ENCODE assay signal across 10 mouse cellular contexts in the genomic region with DNA sequence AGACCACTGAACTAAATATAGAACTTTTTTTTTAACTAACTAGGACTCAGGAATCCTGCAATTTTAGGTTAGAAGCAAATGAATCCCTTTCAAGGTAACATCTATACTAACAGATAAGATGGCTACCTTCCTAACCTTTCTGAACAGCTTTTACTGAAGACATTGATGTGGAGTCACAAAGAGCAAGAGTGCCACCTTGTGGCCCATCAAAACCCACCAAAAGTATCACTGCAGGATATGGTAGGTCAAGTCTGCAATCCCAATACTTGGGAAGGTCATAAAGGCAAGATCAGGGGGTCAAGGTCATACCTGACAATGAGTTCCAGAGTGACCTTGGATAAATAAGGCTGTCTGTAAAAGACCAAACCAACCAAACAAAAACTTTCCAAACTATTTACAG. TPM values are rescaled to one million over a fixed set of nuclear protein-coding genes. Genes with fewer than 3 reads are reported as not detected.
DNase-seq lines count a peak whose midpoint lies in the region; ATAC-seq lines count a peak whose summit lies in the region.
"Had no signal": no experiment of that assay in that cellular context is flagged by ENCODE, and none has a peak within 500 bp of the region (broad histone marks: within the 10 kb centered on the region; RNA-seq: fewer than 3 reads in every experiment).

No protein-coding gene starts in this region.

- no peaks in the 10 kb centered on the region for H3K4me1 ChIP-seq in hindbrain, embryonic 11.5 days (replicated peaks; ENCODE audit: control insufficient read depth, insufficient read depth, low read length)
- no peaks in the 10 kb centered on the region for H3K4me1 ChIP-seq in hindbrain, embryonic 13.5 days (replicated peaks)
- H3K4me1 ChIP-seq: embryonic facial prominence, embryonic 13.5 days; limb, embryonic 12.5 days had no signal

- ATAC-seq in hindbrain, embryonic 11.5 days (ENCODE audit: low FRiP score) = no peak
- ATAC-seq in hindbrain, embryonic 13.5 days (ENCODE audit: low FRiP score) = no peak

- H3K4me3 ChIP-seq in hindbrain, embryonic 11.5 days (ENCODE audit: low read depth, low read length) = no peak overlapping the region
- H3K4me3 ChIP-seq in hindbrain, embryonic 13.5 days = no peak overlapping the region
- H3K4me3 ChIP-seq: embryonic facial prominence, embryonic 13.5 days; limb, embryonic 12.5 days had no signal

- peak; percentile 64 for DNase-seq in hindbrain, embryonic 11.5 days (ENCODE audit: low spot score)
- peak; percentile 82 for DNase-seq in ES-CJ7 (ENCODE audit: low read depth, low spot score)
- peak; percentile 61 for DNase-seq in brain, adult 2 months (ENCODE audit: low read depth, low spot score)
- peak; percentile 12 for DNase-seq in fibroblast of lung, adult 2 months (ENCODE audit: low read depth)
- DNase-seq in left cerebral cortex, postnatal 14 days (ENCODE audit: low spot score in 2 of 2) = peak; percentile 19 to 35
- peak; percentile 6 for DNase-seq in ovary, adult 18-20 months (ENCODE audit: low spot score)
- DNase-seq in thymus, postnatal 14 days = peak; percentile 56

- H3K27ac ChIP-seq in hindbrain, embryonic 11.5 days (ENCODE audit: low read depth, low read length) = no peak overlapping the region
- no peak overlapping the region for H3K27ac ChIP-seq in hindbrain, embryonic 13.5 days
- H3K27ac ChIP-seq: embryonic facial prominence, embryonic 13.5 days; limb, embryonic 12.5 days had no signal

- H3K4me2 ChIP-seq in hindbrain, embryonic 11.5 days (replicated peaks; ENCODE audit: low read depth, low read length) = no peak overlapping the region
- H3K4me2 ChIP-seq in hindbrain, embryonic 13.5 days = no peak overlapping the region
- H3K4me2 ChIP-seq: embryonic facial prominence, embryonic 13.5 days; limb, embryonic 12.5 days had no signal

- H3K36me3 ChIP-seq in hindbrain, embryonic 11.5 days (ENCODE audit: control insufficient read depth, insufficient read depth, low read length) = no peaks in the 10 kb centered on the region
- H3K36me3 ChIP-seq in hindbrain, embryonic 13.5 days = no peaks in the 10 kb centered on the region

- intact Hi-C loops in left cerebral cortex, postnatal 14 days (cut with DNase I) = no loop called here

- no peaks in the 10 kb centered on the region for H3K9me3 ChIP-seq in hindbrain, embryonic 11.5 days (ENCODE audit: control insufficient read depth, low read length)
- H3K9me3 ChIP-seq in hindbrain, embryonic 13.5 days = no peaks in the 10 kb centered on the region
- H3K9me3 ChIP-seq: embryonic facial prominence, embryonic 13.5 days; limb, embryonic 12.5 days had no signal

- no peak overlapping the region for H3K9ac ChIP-seq in hindbrain, embryonic 11.5 days (ENCODE audit: low read depth, low read length)
- no peak overlapping the region for H3K9ac ChIP-seq in hindbrain, embryonic 13.5 days
- H3K9ac ChIP-seq: embryonic facial prominence, embryonic 13.5 days; limb, embryonic 12.5 days had no signal

- H3K27me3 ChIP-seq in hindbrain, embryonic 11.5 days (ENCODE audit: control insufficient read depth, insufficient read depth, low read length) = no peaks in the 10 kb centered on the region
- no peaks in the 10 kb centered on the region for H3K27me3 ChIP-seq in hindbrain, embryonic 13.5 days
- H3K27me3 ChIP-seq: embryonic facial prominence, embryonic 13.5 days; limb, embryonic 12.5 days had no signal

RNA-seq across cellular contexts. Expression of gene Txlng, which starts 28.9 kb away (rescaled TPM):
- 19.5 and 20.3 TPM in 2 replicates for polyA plus RNA-seq in hindbrain, embryonic 11.5 days (2014; fragmentation: Nextera tagmentation; extraction: Ambion mirVana)
- polyA plus RNA-seq in hindbrain, embryonic 13.5 days (2015; fragmentation: Nextera tagmentation; extraction: Ambion mirVana) = 13.3 and 14.1 TPM in 2 replicates
- 10 to 100 TPM; 16.6 to 18.3 TPM for total RNA-seq in left cerebral cortex, postnatal 14 days (2021)

RNA-seq across cellular contexts. Expression of gene Rbbp7, which starts 40.2 kb away (rescaled TPM):
- polyA plus RNA-seq in hindbrain, embryonic 11.5 days (2014; fragmentation: Nextera tagmentation; extraction: Ambion mirVana) = 318 and 333 TPM in 2 replicates
- polyA plus RNA-seq in hindbrain, embryonic 13.5 days (2015; fragmentation: Nextera tagmentation; extraction: Ambion mirVana) = 217 and 218 TPM in 2 replicates
- total RNA-seq in left cerebral cortex, postnatal 14 days (2021) = 100 to 1,000 TPM; 142 to 154 TPM

Comparison
In these comparisons a context has a peak if more than half of its experiments do, and no peak if none do; other contexts are left out.
1. DNase-seq: peak in every context shown above with its lines; median percentile 82 in ES-CJ7; 64 in hindbrain, embryonic 11.5 days; 61 in brain, adult 2 months; 56 in thymus, postnatal 14 days; 27 in left cerebral cortex, postnatal 14 days; 12 in fibroblast of lung, adult 2 months; 6 in ovary, adult 18-20 months.